Mouse (Mus musculus) gastrocnemius, postnatal 4 days (tissue): ENCODE measurements at regions not wholly inside any gene's neighbourhood (a gene's known extent, or its start where the extent isn't known, plus 50 kb on each side); places are given as distances from the start of the nearest gene placed in this dataset.

ENCODE experiments used
- DNase-seq, 2 experiments: peaks; one replicate each; pipeline ENCODE4 v3.0.0; 2021 to 2022; ENCODE audit warnings: low spot score in 2 of 2, mixed read lengths in 2 of 2

GRCm38 (mm10) chr5:15773839-15774238 is 59.8 kb upstream of the Speer4c start:
- DNase-seq, result no peak

GRCm38 (mm10) chr5:15774567-15774966 is 60.5 kb upstream of the Speer4c start:
- DNase-seq, result no peak

GRCm38 (mm10) chr5:15776106-15776505 is 62.0 kb upstream of the Speer4c start:
- DNase-seq, result no peak

DNA sequence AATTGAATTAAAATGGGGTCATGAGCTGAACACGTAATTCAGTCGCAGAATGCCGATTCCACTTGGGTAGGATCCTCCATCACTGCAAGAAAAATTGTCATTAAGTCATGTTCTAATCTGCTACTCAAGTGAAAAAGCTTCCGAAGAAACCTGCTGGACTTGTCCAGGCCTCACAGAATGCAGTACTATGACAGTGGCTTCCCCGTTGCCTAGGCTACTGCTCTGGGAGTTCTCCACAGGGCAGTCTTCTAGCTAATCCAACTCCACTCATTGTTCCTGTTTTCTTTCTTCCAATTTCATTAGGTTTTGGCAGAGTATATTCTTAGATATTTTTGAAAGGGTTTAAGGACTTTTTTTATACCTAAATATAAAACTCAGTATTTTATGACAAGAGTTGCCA is 89.5 kb upstream of the Speer4c start:
- DNase-seq, result no peak

GRCm38 (mm10) chr5:15816864-15817263 is 102.8 kb upstream of the Speer4c start:
- no peak for DNase-seq

DNA sequence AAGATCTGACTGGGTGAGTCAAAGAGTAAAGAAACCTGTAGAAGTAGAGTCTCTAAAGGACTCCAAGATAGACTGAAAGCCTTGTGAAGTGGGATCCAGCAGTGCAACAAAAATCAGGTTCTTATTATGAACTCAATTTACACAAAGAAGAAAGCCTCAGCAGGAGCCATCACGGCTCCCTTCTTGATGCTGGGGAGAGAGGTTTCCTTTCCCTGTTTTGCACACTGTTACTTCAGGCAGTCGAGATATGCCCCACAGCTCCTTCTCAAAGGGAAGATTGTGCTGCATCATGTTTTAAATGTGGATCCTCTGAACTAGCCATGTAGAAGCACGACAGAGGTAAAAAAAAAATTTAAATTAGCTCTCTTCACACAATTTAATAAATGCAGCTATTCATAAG is 103.3 kb upstream of the Speer4c start:
- DNase-seq, result no peak

DNA sequence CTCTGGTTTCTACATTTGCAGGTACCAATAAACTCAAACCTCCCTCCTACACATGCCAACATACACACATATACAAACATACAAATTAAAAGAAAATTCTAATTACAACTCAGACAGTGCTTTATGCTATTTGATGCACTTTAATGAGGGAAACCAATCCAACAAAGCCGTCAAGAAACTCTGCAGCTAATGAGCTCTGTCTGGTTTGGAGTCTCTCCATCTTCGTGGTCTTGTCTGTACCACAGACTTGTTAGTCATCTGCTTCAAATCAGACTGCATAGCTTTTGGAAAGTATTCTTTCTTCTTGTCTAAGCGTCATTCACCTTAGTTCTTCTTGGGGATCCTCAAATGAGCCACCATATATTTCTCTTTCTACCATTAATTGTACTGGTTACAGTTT is 108.9 kb upstream of the Speer4c start:
- DNase-seq, result no peak

- DNase-seq, result no peak
These were observed 103.0 kb upstream of the Cacna2d1 start for GRCm38 (mm10) chr5:15831527-15831926.

DNA sequence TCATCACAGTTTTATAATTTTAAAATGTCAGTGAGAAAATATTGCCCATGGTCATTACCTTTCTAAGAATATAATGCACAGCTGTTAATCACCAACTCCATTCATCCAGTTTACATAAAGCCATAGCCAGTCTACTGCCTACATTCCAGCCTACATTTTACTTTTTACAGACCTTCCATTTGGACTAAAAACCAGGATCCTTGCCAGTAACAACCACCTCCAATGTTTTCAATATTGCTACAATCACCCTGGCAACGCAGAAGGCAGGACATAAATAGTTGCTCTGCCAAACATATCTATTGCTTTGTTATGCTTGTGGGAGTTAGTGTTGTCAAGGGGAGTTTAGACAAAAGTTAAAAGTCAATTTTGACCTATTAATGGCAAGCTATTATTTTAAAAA is 102.2 kb upstream of the Cacna2d1 start:
- DNase-seq, result no peak

- peak; percentile 23 to 64 for DNase-seq
These were observed 96.2 kb upstream of the Cacna2d1 start for GRCm38 (mm10) chr5:15838108-15838972.

DNA sequence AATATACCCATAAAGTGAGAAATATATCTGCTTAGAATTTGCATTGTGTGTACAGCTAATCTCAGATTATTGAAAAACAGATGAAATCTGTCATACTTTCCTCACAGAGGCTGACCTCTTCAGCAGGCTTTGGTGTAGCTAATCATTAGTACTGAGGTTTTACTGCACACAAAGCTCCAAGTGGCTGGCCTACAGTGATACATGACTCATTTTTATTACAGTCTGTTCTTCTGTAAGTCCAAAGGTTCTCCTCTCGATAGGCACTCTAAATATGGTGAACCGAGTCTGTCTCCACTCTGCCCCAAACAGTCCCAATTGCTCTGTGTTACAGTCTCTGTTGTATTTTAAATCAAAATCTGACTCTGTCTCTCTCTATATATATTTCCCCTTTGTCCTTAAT is 87.7 kb upstream of the Cacna2d1 start:
- DNase-seq, result no peak

DNA sequence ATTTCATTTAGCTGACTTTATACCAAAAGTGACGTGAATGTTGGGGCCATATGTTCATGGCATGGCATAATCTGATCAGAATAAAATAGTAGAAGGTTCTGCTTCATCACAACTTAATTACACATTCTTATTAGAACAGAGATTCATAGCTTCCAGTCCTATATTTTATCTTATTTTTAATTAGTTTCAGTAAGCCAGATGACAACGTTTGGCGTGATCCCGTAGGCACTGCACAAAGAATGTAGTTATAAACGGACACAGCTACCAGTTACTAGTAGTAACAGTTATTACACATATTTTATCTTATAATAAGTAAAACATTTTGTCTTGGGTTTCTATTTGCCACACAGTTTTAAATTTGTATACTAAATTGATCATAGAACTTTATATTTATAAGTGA is 85.0 kb upstream of the Cacna2d1 start:
- no peak for DNase-seq

DNA sequence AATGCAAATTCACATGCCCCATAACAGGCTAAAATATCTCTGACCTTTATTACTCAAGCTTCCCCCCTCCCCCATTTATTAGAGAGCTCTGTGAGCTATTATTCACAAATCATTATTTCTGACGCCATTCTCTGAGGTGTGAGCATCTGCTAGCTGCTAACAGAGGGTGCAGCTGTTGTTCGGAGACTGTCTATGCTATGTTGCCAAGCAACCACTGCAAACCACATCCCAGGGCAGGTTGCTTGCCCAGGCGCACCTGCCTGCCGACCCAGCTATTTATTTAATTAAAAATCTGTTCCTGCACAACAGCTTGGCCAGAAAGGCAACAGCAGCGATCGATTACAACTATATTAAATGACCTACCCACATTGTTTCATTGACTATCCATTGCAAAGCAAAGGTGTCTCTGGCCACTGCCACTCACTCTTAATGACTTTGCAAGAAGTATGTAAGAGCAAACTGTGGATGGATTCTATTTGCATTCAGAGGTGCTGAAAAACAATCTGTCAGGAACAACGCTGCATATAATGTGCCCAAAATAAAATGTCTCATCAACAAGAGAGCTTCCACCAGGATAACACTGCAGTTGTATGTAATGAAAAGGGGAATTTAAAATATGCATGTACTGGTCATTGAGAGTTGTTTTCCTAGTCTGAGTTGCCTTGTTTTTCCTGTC is 84.2 kb upstream of the Cacna2d1 start:
- no peak for DNase-seq

DNA sequence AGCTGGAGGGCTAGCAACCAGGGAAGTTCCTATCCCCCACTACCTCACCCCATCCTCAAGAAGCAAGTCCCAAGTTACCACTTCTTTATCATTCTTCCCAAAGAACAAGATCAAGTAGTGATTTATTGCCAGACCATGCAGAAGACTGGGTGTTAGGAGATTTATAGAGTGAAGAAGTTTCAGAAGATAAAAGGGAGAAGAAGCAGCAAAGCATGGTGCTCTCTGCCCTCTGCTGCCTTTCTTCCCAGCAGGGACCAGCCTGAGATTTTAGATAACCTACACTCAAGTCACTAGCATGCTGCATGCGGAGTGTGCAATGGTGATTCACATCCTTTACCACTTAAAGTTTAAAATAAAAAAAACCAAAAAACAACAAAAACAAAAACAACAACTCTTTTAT is 79.7 kb upstream of the Cacna2d1 start:
- no peak for DNase-seq

DNA sequence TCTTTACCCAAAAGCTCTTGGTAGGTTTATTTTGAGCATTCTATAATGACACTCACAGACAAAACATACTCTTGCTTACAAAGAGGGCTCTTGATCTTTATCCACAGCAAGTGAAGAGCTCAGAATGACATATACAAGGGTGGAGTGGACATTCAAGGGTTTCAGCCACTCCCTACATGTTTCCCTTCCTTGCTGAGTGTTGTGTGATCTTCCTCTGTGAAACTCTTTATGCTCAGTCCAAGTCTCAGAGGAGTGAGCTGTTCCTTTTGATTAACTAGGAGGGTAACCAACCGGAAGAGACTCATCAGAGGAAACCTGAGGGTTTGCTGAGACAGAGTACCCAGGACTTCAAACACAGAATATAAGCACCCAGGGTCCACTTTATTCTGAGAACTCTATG is 77.5 kb upstream of the Cacna2d1 start:
- no peak for DNase-seq

GRCm38 (mm10) chr5:15874065-15874464 is 60.4 kb upstream of the Cacna2d1 start:
- no peak for DNase-seq

DNA sequence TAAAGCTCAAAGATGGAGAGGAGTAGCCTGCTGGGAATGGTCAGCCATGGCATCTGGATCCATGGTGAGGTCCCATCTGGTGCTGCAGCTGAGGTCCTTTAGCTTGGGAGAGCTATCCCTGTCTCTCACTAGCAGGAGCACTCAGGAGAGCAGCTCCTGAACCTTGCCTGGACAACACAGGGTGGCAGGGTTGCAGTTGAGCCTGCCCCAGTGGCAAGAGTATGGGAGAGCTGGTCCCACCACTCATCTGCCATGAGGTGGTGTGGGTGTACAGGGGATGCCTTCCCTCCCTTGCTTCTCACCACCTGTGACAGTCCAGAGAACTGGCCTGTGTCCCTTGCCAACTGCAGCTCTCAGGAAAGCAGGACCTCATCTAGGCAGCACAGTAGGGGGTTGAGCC is 51.5 kb upstream of the Cacna2d1 start:
- no peak for DNase-seq
